Mouse (Mus musculus) adrenal gland, postnatal 25 days (tissue): ENCODE data around the gene Rhcg. TPM values are rescaled to one million over a fixed set of nuclear protein-coding genes. Genes with fewer than 3 reads are reported as not detected.

Source experiments
- DNase-seq: peaks from one replicate; pipeline ENCODE4 v3.0.0; 2021; ENCODE audit warnings: mixed read lengths
- total RNA-seq: library from RNA; stranded (reverse); gene quantifications from 2 replicates; pipeline ENCODE4 v1.2.3, GENCODE M21; 2021

Gene Rhcg
- total RNA-seq, 1 experiment from 2014 or later: 14.9 TPM

DNA sequence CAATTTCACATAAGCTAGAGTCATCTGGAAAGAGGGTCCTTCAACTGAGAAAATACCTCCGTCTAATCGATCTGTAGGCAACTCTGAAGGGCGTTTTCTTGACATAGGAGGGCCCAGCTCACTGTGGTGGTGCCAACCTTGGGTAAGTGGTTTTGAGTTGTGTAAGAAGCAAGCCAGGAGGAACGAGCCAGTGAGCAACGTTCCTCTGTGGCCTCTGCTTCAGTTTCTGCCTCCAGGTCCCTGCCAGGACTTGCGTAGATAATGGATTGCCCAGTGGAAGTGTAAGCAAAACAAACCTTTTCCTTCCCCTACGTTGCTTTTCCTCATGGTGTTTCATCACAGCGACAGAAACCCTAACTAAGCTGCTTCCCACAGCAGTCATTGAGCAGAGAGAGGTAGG is 15.5 kb downstream of the Rhcg start:
- no peak for DNase-seq

DNA sequence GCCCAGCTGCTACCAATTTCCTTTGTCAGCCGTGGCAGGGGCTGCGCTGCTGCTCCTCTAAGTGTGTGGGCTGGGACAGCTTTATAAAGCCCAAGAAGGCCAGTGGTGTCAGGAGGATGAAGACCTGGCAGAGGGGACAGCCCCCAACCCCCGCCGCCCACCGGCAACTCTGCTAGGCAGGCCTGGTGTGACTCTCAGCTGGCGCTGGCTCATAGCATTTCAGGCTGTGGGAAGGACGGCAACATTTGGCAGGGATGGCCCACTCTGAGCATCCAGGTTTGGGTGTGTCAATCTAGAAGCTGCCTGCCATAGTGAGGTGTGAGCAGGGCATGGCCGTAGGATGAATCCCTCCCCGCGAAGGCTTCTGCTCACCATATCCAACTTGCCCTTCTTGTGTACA is 17.3 kb downstream of the Rhcg start:
- no peak for DNase-seq

DNA sequence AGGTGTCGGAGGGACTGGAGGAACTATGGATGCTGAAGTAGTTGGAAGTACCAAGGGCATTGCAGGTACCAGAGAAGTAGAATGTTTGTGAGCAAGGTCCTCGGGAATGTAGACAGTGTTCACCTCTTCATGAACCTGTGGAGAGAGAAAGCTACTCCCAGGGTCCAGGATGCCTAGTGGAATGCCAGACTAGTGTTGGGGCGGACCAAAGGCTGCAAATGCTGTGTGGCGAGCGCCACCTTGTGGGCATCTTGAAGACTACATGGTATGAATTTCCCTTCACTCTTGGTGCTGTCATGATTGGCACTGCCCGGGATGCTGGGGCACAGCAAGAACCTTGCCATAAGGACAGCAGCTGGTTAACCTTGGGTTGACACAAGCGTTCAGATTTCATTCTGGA is 22.6 kb downstream of the Rhcg start:
- DNase-seq: peak; percentile 76

DNA sequence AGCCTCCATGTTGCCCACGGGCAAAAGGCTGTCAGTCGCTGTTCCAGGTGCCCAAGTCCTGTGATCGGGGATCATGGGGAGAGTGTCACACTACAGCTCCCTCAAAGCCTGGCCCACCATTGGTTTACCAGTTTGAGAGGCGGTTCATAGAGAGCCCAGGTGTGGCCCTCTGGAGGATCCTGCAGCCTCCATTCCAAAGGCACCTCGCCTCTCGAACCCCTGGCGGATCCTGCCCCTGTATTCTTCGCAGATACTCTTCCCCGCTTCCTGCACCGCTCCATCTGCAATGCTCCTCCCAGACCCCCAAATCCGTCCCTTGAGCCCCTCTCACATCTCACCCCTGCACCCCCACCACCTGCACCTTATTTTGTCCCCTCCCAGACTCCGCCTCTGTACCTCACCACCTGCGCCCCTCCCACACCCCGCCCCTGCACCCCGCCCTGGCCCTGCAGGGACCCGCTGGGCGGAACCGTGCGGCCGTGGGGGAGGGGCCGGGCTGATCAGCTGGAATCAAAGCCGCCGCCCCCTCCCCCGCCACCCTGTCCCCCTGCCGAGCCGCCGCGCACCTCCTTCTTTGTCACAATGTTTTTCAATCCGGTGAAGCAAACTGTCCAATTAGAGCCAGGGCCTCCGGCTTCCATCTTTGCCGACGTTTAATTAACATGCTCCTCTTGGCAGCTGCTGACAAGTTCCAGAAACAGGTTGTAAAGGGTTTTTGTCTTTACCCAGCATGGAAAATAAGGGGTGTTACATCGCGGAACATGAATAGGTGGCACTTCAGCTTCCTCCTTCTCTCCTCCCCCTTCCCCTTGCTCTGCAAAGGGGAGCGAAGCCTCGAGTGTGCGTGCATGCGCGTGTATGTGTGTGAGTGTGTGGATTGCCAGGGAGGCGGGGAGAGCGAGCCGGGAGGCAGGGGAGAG is 25.4 kb downstream of the Rhcg start:
- DNase-seq: no peak

DNA sequence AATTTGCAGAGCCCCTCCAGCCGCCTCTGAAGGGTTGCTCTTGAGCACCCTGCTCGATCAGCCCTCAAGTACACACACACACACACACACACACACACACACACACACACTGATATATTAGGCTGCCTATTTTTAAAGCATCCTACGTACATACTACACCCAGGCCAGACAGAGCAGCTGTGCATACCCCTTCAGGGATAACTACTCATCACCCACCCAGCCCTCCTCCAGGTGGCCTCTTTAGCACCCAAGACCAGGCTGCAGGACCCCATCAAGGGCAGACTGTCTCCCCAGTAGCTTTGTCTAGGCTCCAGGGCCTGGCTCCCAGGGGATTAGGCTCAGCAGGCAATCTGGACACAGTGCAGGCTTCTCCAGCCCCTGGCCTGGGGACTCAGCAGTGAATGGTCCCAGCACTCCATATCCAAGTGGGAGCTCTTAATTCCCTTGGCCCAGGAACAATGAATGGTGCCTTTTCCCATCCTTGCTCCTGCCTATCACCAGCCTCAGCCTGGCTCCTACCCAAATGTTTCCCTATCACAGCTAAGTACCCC is 26.8 kb downstream of the Rhcg start:
- DNase-seq: no peak

DNA sequence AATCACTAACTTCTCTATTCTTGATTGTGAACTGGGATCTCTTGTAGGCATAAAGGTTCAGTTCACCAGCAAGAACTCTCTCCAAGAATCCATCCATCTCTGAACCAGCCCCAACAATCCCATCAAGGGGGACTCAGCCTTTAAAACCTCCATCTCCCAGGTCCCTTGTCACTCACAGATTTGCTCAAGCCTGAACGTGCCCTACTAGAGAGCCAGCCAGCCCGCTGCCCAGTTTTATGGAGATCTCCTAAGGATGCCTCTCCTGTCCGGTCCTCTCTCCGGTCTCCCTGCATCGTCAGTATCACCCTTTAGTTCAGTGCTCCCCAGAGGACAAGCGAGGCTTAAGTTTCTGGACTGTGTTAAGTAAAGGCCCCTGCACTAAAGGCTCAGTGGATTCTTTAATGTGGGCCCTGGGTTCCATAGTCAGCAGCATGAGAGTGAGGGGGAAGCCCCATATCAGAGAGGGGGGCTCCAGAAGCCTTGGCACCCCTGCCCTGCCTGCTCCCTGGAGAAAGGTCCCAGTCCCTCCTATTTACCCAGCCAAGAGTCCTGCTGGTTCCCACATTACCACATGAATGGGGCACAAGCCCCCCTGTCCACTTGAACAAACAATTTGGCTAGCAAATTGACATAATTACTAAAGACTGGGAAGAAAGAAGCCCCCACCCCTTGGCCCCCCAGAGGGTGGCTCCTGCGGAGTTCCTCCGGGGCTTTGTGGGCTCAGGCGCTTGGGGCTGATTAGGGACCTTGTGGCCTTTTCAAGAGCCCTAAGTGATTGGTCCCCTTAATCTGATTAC is 27.5 kb downstream of the Rhcg start:
- no peak for DNase-seq

DNA sequence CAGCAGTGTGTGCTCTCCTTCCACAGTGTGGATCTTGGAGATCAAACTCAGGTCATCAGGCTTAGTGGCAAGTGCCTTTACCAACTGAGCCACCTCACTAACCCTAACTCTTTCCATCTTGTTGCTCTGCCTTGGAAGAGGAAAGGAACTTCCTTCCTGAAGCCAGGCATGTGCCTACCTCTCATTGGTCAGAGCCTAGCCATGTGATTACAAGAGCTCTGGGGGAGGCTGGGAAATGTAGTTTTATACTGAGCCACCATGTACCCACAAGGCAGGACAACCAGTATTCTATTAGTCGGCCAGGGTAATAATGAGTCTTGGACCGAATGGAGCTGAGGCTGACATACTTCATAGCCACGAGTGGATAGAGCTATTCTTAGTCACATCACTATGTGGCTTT is 29.2 kb downstream of the Rhcg start:
- no peak for DNase-seq

DNA sequence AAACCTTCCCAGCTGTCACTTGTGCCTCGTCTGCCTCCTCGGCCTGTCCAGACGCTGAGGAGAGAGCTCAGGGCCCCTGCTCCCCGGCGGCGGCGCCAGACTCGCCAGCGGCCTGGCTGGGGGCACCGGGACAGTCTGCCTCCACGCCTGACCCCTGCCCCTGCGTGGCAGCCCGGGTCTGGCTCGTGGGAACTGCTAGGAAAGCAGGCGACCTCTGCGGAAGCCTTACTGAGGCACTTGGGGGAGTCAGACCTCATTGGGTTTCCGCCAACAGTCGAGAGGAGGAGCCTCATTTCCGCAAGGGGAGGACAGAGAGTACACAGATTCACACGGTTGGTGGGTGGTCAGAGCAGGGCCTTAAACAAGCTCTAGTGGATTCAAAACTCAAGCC is 38.6 kb downstream of the Rhcg start:
- no peak for DNase-seq

DNA sequence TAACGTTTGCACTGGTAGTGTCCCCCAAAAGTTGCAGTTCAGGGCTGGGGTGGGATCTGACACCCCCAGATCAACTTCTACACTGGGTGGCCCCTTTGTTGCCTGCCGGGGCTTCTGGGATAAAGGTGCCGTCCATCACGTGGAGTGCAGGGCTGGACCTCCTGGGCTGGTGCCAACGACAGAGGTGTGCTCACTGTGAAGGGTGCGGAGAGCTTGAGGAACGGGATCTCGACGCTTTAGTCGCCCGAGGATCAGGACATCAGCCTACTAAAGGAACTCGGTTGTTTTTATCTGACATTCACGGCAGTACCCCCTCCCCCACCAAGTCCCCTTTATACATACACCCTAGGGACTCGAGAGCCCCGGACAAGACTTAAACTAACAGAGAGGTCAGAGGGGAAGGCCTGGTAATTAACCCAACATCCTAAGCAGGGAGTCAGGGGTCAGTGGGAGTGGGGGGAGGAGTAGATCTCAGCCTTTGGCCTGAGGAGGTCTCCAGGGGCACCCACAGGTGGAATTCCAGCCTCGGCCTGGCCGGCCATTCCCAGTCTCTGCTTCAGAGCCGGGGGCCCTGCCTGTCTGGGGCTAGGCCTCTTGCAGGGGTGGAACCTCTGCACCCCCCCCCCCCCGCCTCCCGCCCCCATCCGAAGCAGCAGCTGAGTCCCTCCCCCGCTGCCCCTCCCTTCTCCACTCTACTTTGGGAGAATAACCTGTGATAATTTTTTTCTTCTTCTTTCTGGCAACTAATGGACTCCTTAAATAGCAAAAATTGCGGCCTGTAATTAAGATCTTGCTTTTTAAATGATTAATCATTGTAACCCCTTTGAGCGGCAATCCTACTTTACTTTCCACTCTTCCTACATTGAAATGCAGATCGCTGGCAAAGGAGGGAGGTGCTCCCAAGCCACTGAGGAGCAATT is 39.3 kb downstream of the Rhcg start:
- no peak for DNase-seq

DNA sequence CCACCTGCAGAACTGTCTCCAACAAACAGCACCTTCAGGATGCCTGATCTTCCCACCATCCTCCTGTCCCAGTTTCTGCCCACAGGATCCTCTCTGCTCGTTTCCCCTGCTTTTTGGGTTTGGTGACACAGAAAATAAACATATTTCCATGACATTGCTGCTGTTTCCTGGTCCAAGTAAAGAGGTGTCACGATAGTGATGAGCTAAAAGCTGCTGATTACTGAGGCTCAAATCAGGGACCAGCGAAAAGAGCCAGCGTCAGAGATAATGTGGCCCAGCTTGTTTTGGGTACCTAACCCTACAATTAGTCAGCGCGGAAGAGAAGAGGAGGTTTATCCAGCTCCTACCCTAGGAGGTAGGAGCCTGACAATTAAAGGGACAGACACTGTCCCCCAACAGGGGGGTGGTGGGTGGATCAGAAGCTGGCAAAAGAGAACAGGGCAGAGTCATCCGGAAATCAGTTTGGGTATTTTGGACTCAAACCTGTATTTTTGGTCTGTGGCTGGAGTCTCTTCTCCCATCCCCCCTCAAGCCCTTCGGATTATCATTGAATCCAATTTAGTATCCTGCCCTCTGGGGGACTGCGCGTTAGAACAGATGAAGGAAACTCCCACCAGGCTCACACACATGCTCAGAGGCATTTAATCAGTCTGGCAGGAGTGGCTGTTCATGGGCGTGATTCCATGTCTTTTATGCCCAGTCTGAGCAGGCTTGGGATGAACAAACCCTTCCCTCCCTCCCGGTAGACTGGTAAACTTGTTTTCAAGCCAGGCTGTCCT is 40.2 kb downstream of the Rhcg start:
- DNase-seq: no peak

DNA sequence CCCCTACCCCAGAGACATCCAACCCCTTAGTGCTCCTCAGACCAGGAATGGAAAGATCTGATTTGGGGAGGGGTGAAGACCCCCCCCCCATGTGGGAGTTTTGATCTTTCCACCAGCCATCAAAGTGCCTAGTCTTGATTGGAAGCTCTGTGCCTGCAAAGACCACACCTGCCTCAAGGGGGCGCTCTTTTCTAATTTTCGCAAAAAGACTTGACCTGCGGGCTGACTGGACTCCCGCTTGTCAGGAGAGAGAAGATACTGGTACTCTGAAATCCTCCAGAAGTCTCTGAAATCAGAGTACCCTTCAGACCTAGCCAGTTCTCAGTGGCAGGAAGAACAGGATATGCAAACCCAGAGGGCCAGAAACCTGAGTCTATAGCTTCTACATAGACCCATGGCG is 40.8 kb downstream of the Rhcg start:
- DNase-seq: peak; percentile 57

DNA sequence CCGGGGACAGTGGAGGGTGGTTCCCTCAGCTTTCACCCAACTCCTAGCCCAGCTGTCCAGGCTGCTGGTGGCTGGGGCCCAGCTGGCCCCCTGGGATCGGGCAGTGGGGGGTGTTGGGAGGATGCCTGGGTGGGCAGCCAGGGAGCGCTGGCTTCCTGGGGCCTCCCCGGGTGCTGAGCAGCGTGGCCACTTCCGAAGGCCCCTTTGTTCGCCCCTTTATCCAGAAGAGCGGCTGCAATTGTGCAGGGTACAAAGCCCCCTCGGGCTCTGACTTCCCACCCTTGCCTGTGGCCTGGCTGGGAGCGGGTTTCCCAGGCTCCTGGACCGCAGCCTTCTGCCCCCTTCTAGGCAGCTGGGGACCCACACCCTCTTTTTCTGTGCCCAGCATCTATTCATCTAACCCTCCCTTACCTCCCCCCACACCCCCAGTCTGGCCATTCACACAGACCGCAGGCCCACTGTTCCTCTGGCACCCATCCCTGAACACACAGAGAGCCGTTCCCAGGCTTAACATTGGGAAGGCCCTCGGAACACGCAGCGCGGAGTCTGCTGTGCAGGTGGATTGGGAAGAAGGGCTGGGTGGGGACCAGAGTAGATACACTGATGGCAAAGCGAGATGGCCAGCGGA is 45.2 kb downstream of the Rhcg start:
- no peak for DNase-seq

DNA sequence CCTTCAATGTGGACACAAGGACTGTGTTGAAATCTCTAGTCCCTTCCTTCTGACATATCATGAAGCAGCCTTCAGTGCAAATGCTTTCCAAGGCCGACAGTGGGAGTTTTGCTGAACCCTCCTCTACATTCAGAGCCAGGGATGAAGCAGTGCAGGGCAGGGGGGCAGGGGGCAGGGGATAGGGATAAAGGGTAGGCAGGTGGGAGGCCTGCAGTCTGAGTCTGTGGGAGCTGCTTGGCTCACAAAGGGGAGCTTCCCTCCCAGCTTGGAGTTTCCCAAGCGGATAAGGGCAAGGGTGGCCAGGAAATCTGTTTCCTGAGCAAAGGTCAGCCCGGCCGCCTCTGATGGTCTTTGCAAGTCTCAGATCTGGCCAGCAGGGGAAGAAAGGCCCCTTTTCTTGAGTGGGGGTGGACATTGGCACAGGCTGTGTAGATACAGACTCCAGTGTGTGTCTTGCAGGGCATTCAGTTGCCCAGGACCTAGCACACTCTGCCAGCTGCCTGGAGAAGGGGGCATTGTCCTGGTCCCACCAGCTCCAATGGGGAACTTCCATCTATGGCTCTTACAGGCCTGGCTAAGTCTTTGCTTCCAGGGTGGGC is 48.4 kb downstream of the Rhcg start:
- DNase-seq: no peak

DNA sequence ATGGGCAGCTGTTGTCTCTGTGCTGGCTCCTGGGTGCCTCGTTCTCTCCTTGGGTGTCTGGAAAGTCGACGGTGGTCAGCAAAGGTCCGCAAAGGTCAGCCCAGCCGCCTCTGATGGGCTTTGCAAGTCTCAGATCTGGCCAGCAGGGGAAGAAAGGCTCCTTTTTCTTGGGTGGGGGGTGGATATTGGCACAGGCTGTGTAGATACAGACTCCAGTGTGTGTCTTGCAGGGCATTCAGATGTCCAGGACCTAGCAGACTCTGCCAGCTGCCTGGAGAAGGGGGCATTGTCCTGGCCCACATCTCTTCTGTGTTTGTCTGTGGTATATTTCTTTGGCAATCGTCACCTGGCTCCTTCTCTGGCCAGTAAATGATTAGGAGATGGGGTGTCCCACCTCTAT is 49.2 kb downstream of the Rhcg start:
- DNase-seq: no peak

DNA sequence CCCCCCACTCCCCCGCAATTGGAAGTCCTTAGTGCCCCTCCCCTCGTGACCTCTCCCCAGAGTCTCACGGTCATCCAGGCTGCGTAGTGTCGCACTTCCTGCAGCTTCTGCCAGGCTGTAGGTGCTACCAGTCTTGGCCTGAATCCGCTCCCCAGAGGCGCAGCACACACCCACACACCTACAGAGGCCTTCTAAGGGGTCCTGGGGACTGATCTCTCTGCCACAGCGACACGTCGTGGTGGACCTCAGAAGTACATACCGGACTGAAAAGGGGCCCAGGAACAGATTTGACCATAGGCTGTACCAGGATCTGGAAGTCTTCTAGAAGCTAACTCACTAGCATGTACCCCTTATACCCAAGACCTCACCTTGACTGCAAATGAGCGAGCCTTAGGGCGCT is 53.8 kb downstream of the Rhcg start:
- DNase-seq: no peak

DNA sequence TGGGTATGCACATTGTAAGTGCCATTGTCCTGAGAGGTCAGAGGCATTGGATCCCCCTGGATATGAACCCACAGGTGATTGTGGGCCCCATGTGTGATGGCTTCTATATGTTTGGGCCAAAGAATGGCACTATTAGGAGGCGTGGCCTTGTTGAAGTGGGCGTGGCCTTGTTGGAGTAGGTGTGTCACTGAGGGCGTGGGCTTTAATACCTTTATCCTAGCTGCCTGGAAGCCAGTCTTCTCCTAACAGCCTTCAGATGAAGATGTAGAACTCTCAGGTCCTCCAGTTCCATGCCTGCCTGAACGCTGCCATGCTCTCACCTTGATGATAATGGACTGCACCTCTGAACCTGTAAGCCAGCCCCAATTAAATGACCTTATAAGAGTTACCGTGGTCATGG is 55.1 kb downstream of the Rhcg start:
- no peak for DNase-seq

DNA sequence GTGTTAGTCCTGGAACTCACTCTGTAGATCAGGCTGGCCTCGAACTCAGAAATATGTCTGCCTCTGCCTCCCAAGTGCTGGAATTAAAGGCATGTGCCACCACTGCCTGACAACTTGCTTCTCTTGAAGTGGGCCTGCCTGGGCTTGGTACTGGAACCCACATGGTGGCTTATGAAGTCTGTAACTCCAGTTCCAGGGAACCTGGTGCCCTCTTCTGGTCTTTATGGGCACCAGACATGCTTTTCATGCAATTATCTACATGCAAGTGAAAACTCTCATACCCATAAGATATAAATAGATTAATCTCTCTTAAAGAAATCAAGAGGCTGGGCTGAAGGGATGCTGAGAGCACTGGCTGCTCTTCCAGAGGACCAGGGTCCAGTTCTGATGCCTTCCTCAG is 58.8 kb downstream of the Rhcg start:
- DNase-seq: no peak

DNA sequence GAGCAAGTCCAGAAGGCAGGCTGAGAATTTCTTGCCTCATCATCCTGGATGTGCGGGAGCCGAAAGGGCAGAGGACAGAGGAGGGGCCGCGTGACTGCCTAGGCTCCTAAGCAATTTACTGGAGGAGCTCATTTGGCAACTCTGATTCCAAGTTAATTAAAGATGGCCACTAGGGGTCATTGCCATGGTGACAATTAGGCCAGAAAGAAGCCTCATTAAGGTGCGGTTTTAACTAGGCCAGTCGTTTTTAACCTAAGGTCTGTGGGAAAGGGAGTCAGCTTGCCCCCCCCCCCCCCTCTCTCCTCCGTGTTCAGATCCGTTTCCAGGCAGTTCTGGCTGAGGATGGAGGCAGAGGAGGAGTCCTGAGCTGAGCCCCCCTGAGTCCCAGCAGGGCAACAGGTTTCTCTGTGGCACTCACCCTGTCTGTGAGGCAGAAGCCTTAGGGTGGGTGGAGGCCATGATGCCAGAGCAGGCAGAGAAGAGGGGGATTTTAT is 59.7 kb downstream of the Rhcg start:
- no peak for DNase-seq

DNA sequence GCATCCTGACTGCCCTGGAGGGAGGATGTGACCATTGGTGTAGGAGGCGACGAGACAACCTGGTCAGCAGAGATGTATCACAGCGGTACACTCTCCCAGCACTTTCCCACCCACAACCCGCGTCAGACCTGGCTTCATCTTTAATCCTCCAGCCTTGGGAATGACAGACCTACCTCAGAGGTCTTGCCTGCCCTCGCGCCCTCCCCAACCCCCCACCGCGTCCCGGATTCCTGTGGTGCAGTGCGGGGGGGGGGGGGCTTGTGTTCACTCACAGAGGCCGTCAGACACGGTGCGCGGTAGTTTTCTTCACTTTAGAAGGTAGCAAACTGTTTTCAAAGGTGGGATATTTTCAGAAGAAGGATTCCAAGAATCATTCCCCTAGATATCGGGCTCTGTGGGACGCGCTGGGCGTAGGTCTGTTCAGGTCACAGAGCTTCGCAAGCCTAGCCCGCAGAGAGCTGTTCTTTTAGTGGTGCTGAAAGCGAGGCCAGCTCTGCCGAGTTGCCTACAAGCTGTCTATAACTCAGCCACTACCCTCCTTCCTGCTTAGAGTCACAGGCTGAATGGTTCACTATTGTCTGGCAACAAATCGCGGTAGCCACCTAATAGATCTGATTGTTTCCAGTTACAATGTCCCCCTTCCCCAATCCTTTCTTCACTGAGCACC is 62.0 kb downstream of the Rhcg start:
- peak; percentile 44 for DNase-seq

DNA sequence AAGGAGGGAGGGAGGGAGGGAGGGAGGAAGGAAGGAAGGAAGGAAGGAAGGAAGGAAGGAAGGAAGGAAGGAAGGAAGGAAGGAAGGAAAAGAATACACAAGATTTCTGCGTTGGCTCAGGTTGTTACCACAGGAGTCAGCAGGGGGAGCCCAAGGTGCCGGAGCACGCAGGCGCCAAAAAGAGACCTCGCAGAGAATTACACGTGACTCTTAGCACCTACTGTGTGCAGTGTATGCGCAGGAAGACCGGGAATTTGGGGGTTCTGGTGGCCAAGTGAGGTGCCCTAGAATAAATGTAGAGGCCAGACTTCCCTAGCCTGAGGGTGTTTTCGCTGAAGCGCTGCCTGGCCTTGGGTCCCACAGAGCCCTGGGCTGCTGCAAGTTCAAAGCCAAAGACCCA is 64.8 kb downstream of the Rhcg start:
- DNase-seq: no peak
